Mouse (Mus musculus) mouse embryonic stem cell (cell line): ENCODE measurements at regions not wholly inside any gene's neighbourhood (a gene's known extent, or its start where the extent isn't known, plus 50 kb on each side); places are given as distances from the start of the nearest gene placed in this dataset.

Experiments
- in situ Hi-C, 2 experiments: fragments of 300-500 bp; cut with MboI; formaldehyde crosslinking; loops; 1 replicate in 1 of 2; 3 replicates in 1 of 2; pipeline ENCODE4 v1.14.3; 2019 to 2020; ENCODE audit warnings: low sequenced_read_pairs in 2 of 2, low pct_unique_long_range_greater_than_20kb in 1 of 2, mixed read lengths in 1 of 2; ENCODE audit not compliant: unreplicated experiment in 1 of 2

- in situ Hi-C loops: no loop called here
Measured at GRCm38 (mm10) chr13:11490766-11491165, 616.0 kb downstream of the Ryr2 start.

- in situ Hi-C loops: no loop called here
Measured at GRCm38 (mm10) chr13:11483142-11483541, 623.6 kb downstream of the Ryr2 start.

- in situ Hi-C loops: no loop called here
Measured at GRCm38 (mm10) chr13:11482701-11483100, 624.0 kb downstream of the Ryr2 start.

GRCm38 (mm10) chr13:11460251-11460650 lies 646.5 kb downstream of the Ryr2 start:
- in situ Hi-C loops: no loop called here

GRCm38 (mm10) chr13:11455113-11455512 lies 651.6 kb downstream of the Ryr2 start:
- in situ Hi-C loops: no loop called here

- in situ Hi-C loops: no loop called here
Measured at GRCm38 (mm10) chr13:11452448-11452847, 654.3 kb downstream of the Ryr2 start.

- in situ Hi-C loops: no loop called here
Measured at GRCm38 (mm10) chr13:11432465-11433339, 674.0 kb downstream of the Ryr2 start.

- in situ Hi-C loops: no loop called here
Measured at GRCm38 (mm10) chr13:11426820-11427219, 679.9 kb downstream of the Ryr2 start.

- in situ Hi-C loops: no loop called here
Measured at GRCm38 (mm10) chr13:11392027-11392426, 714.7 kb downstream of the Ryr2 start.

GRCm38 (mm10) chr13:11375452-11375851 lies 731.3 kb downstream of the Ryr2 start:
- in situ Hi-C loops: no loop called here

GRCm38 (mm10) chr13:11369456-11369855 lies 737.3 kb downstream of the Ryr2 start:
- in situ Hi-C loops: no loop called here

- in situ Hi-C loops: no loop called here
Measured at GRCm38 (mm10) chr13:11362872-11363271, 743.9 kb downstream of the Ryr2 start.

- in situ Hi-C loops: no loop called here
Measured at GRCm38 (mm10) chr13:11348502-11348849, 758.3 kb downstream of the Ryr2 start.

- in situ Hi-C loops: no loop called here
Measured at GRCm38 (mm10) chr13:11347787-11348501, 758.8 kb downstream of the Ryr2 start.

GRCm38 (mm10) chr13:11344500-11344899 lies 762.2 kb downstream of the Ryr2 start:
- in situ Hi-C loops: no loop called here

- in situ Hi-C loops: no loop called here
Measured at GRCm38 (mm10) chr13:11338297-11338616, 768.5 kb downstream of the Ryr2 start.

- in situ Hi-C loops: no loop called here
Measured at GRCm38 (mm10) chr13:11337610-11338296, 769.0 kb downstream of the Ryr2 start.

- in situ Hi-C loops: no loop called here
Measured at GRCm38 (mm10) chr13:11336958-11337357, 769.8 kb downstream of the Ryr2 start.

- in situ Hi-C loops: no loop called here
Measured at GRCm38 (mm10) chr13:11331991-11332390, 774.8 kb downstream of the Ryr2 start.
